Mouse (Mus musculus): ENCODE results near the gene Grk1. TPM values are rescaled to one million over a fixed set of nuclear protein-coding genes. Genes with fewer than 3 reads are reported as not detected.
A peak's percentile ranks its signal among the peaks of the same experiment; 100 is the strongest.

The Grk1 gene
- polyA plus RNA-seq, 1 experiment from 2014 or later: 0.01 TPM

DNA sequence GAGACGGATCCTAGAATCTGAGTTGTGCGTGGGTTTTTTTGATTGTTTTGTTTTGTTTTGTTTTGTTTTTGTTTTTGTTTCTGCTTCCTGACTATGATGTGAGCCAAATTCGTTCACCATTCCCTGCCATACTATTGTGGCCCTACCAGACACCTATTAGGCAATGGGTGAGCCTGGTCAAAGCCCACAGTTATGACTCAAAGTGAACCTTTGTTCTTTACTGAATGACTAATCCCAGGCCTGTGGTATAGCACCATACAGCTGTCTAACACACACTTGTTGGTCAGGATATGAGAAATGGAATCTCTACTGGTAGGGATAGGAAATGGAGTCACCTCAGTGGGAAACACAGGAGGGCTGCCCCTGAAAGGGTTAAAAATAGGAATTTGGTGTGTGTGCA, 22.3 kb upstream of the Grk1 start:
- no peak overlapping the region for H3K4me2 ChIP-seq (ENCODE audit: low read length)
- H3K4me3 ChIP-seq (replicated peaks; ENCODE audit: low read depth, low read length): no peak overlapping the region
- no peak overlapping the region for H3K9ac ChIP-seq (ENCODE audit: low read depth, low read length)
- TF ChIP-seq CTCF (IDR thresholded peaks at IDR 0.05; ENCODE audit: low read depth): no peak
- ATAC-seq (replicated peaks; ENCODE audit: low FRiP score, low read depth) (no peak), DNase-seq (ENCODE audit: low spot score) (no peak)
- 84% methylated on average over 3 of the region's 3 CpGs for WGBS
- H3K27ac ChIP-seq: no peak overlapping the region
- H3K4me1 ChIP-seq (replicated peaks; ENCODE audit: insufficient read depth, low read length): no peaks in the 10 kb centered on the region
- peaks cover 17% of the 10 kb centered on the region; the same call in 1 of the 2 replicates for H3K36me3 ChIP-seq (ENCODE audit: insufficient read depth, low read length)
- H3K27me3 ChIP-seq (ENCODE audit: insufficient read depth, low read length): no peaks in the 10 kb centered on the region
- no peaks in the 10 kb centered on the region for H3K9me3 ChIP-seq (replicated peaks; ENCODE audit: low read length)

- DNase-seq (ENCODE audit: low spot score): no peak
- no peaks in the 10 kb centered on the region for H3K27me3 ChIP-seq (ENCODE audit: insufficient read depth, low read length)
- no peak overlapping the region for H3K27ac ChIP-seq
Measured at GRCm38 (mm10) chr8:13382999-13383398, 21.9 kb upstream of the Grk1 start.

DNA sequence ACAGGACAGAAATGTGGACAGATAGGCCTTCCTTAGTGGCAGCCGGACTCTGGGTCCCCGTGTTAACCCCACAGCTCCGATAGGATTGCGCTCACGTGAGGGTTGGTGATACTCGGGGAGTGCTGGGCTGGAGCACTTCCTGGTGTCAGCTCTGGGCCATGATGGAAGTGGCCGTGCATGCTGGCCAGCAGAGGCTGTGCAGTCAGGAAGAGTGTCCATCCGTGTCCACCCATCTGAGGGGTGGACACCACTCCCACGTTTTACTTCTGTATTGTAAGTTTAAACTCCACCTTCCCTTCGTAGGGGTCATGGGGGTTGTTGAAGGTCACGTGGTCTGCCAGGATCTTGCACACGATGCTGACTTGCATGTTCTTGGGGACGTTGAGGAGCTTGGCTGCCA, 18.5 kb upstream of the Grk1 start:
- no peaks in the 10 kb centered on the region for H3K36me3 ChIP-seq (ENCODE audit: insufficient read depth, low read length)
- ATAC-seq (replicated peaks; ENCODE audit: low FRiP score, low read depth): peak; percentile 72; the same call in 1 of the 2 replicates

More at GRCm38 (mm10) chr8:13382999-13383398, 21.9 kb upstream of the Grk1 start:
- no peaks in the 10 kb centered on the region for H3K9me3 ChIP-seq (replicated peaks; ENCODE audit: low read length)
- peaks cover 17% of the 10 kb centered on the region; the same call in 1 of the 2 replicates for H3K36me3 ChIP-seq (ENCODE audit: insufficient read depth, low read length)
- H3K9ac ChIP-seq (ENCODE audit: low read depth, low read length): no peak overlapping the region
- 89% methylated on average over 4 of the region's 4 CpGs for WGBS
- TF ChIP-seq CTCF (IDR thresholded peaks at IDR 0.05; ENCODE audit: low read depth): no peak
- H3K4me2 ChIP-seq (ENCODE audit: low read length): no peak overlapping the region
- no peak overlapping the region for H3K4me3 ChIP-seq (replicated peaks; ENCODE audit: low read depth, low read length)
- no peak for ATAC-seq (replicated peaks; ENCODE audit: low FRiP score, low read depth)
- no peaks in the 10 kb centered on the region for H3K4me1 ChIP-seq (replicated peaks; ENCODE audit: insufficient read depth, low read length)

GRCm38 (mm10) chr8:13387728-13388127, 17.2 kb upstream of the Grk1 start:
- no peaks in the 10 kb centered on the region for H3K36me3 ChIP-seq (ENCODE audit: insufficient read depth, low read length)
- ATAC-seq (replicated peaks; ENCODE audit: low FRiP score, low read depth) (no peak), DNase-seq (ENCODE audit: low spot score) (no peak)
- H3K4me2 ChIP-seq (ENCODE audit: low read length): no peak overlapping the region
- no peak overlapping the region for H3K4me3 ChIP-seq (replicated peaks; ENCODE audit: low read depth, low read length)
- no peak overlapping the region for H3K9ac ChIP-seq (ENCODE audit: low read depth, low read length)
- no peak overlapping the region for H3K27ac ChIP-seq
- no peaks in the 10 kb centered on the region for H3K4me1 ChIP-seq (replicated peaks; ENCODE audit: insufficient read depth, low read length)
- H3K9me3 ChIP-seq (replicated peaks; ENCODE audit: low read length): no peaks in the 10 kb centered on the region
- 81% methylated on average over 8 of the region's 8 CpGs for WGBS
- TF ChIP-seq CTCF (IDR thresholded peaks at IDR 0.05; ENCODE audit: low read depth): no peak
- no peaks in the 10 kb centered on the region for H3K27me3 ChIP-seq (ENCODE audit: insufficient read depth, low read length)

More for the DNA sequence above, 18.5 kb upstream of the Grk1 start:
- Histone ChIP-seq H3K4me1 (replicated peaks; ENCODE audit: insufficient read depth, low read length) (no peaks in the 10 kb centered on the region), H3K27me3 (ENCODE audit: insufficient read depth, low read length) (no peaks in the 10 kb centered on the region), H3K27ac (no peak overlapping the region), H3K9ac (ENCODE audit: low read depth, low read length) (no peak overlapping the region), H3K4me3 (replicated peaks; ENCODE audit: low read depth, low read length) (no peak overlapping the region), H3K9me3 (replicated peaks; ENCODE audit: low read length) (no peaks in the 10 kb centered on the region), H3K4me2 (ENCODE audit: low read length) (no peak overlapping the region)
- peak; percentile 23 for DNase-seq (ENCODE audit: low spot score)
- WGBS: 40% methylated on average over 13 of the region's 13 CpGs
- no peak for TF ChIP-seq CTCF (IDR thresholded peaks at IDR 0.05; ENCODE audit: low read depth)

DNA sequence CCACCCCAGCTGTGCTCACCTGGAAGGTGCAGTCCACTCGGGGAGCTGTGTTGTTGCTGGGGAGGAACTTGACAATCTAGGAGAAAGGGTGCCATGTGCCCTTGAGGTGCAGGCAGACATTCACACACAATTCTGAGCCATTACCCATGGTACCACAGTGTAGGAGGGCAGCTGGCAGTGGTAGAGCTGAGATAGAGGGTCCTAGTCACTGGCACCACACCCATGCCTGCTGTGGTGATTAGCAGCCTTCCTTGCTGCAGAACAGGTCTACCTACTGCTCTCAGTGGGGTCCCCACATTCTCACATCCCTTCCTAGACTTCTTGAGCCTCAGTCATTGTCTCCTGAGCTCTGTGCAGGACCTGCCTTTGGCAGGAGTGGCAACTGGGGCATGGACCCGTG, 16.1 kb upstream of the Grk1 start:
- no peak overlapping the region for H3K27ac ChIP-seq
- H3K9me3 ChIP-seq (replicated peaks; ENCODE audit: low read length): no peaks in the 10 kb centered on the region
- no peak overlapping the region for H3K4me3 ChIP-seq (replicated peaks; ENCODE audit: low read depth, low read length)
- no peaks in the 10 kb centered on the region for H3K27me3 ChIP-seq (ENCODE audit: insufficient read depth, low read length)
- no peak for TF ChIP-seq CTCF (IDR thresholded peaks at IDR 0.05; ENCODE audit: low read depth)
- no peaks in the 10 kb centered on the region for H3K4me1 ChIP-seq (replicated peaks; ENCODE audit: insufficient read depth, low read length)
- H3K9ac ChIP-seq (ENCODE audit: low read depth, low read length): no peak overlapping the region
- DNase-seq (ENCODE audit: low spot score): no peak
- H3K36me3 ChIP-seq (ENCODE audit: insufficient read depth, low read length): no peaks in the 10 kb centered on the region
- 75% methylated on average over 2 of the region's 2 CpGs for WGBS
- H3K4me2 ChIP-seq (ENCODE audit: low read length): no peak overlapping the region
- ATAC-seq (replicated peaks; ENCODE audit: low FRiP score, low read depth): no peak

GRCm38 (mm10) chr8:13393869-13394268, 11.0 kb upstream of the Grk1 start:
- H3K4me3 ChIP-seq (replicated peaks; ENCODE audit: low read depth, low read length): no peak overlapping the region
- no peaks in the 10 kb centered on the region for H3K27me3 ChIP-seq (ENCODE audit: insufficient read depth, low read length)
- H3K9me3 ChIP-seq (replicated peaks; ENCODE audit: low read length): no peaks in the 10 kb centered on the region
- DNase-seq (ENCODE audit: low spot score) (no peak), ATAC-seq (replicated peaks; ENCODE audit: low FRiP score, low read depth) (no peak)
- WGBS: 90% methylated on average over 7 of the region's 7 CpGs
- H3K36me3 ChIP-seq (ENCODE audit: insufficient read depth, low read length): no peaks in the 10 kb centered on the region
- no peak overlapping the region for H3K9ac ChIP-seq (ENCODE audit: low read depth, low read length)
- H3K4me2 ChIP-seq (ENCODE audit: low read length): no peak overlapping the region
- no peak for TF ChIP-seq CTCF (IDR thresholded peaks at IDR 0.05; ENCODE audit: low read depth)
- H3K4me1 ChIP-seq (replicated peaks; ENCODE audit: insufficient read depth, low read length): no peaks in the 10 kb centered on the region
- H3K27ac ChIP-seq: no peak overlapping the region

GRCm38 (mm10) chr8:13396725-13397124, 8.2 kb upstream of the Grk1 start, which contains the start of gene Atp4b:
TSS of gene Atp4b (minus strand) at chr8:13396825.
- H3K36me3 ChIP-seq (ENCODE audit: insufficient read depth, low read length): no peaks in the 10 kb centered on the region
- DNase-seq (ENCODE audit: low spot score) (no peak), ATAC-seq (replicated peaks; ENCODE audit: low FRiP score, low read depth) (no peak)
- WGBS: 87% methylated on average over 5 of the region's 5 CpGs
- no peak for TF ChIP-seq CTCF (IDR thresholded peaks at IDR 0.05; ENCODE audit: low read depth)
- H3K9ac ChIP-seq (ENCODE audit: low read depth, low read length): no peak within 1 kb of the TSS
- no peaks in the 10 kb centered on the region for H3K27me3 ChIP-seq (ENCODE audit: insufficient read depth, low read length)
- no peak within 1 kb of the TSS for H3K27ac ChIP-seq
- no peaks in the 10 kb centered on the region for H3K4me1 ChIP-seq (replicated peaks; ENCODE audit: insufficient read depth, low read length)
- H3K9me3 ChIP-seq (replicated peaks; ENCODE audit: low read length): no peaks in the 10 kb centered on the region
- no peak within 1 kb of the TSS for H3K4me2 ChIP-seq (ENCODE audit: low read length)
- H3K4me3 ChIP-seq (replicated peaks; ENCODE audit: low read depth, low read length): no peak within 1 kb of the TSS

Data from kidney, postnatal 0 days (tissue).